Mouse (Mus musculus) midbrain, embryonic 16.5 days (tissue): ENCODE results near the gene Vangl1. TPM values are rescaled to one million over a fixed set of nuclear protein-coding genes. Genes with fewer than 3 reads are reported as not detected.

Source experiments
- ATAC-seq: fragments of 200-750 bp; cut with Nextera tagmentation; 2 replicates; pipeline ENCODE4 v1.8.0; 2017; ENCODE audit warnings: moderate TSS enrichment
- H3K27ac ChIP-seq: fragments of 300-500 bp; sonication (generic); 2 replicates; pipeline ENCODE4 v1.5.1; 2014; ENCODE audit warnings: mild to moderate bottlenecking, low read length, mixed read lengths
- H3K27me3 ChIP-seq: fragments of 300-500 bp; sonication (generic); 2 replicates; pipeline ENCODE4 v1.6.1; 2014; ENCODE audit warnings: low read depth, low read length, mixed read lengths; ENCODE audit not compliant: control insufficient read depth, insufficient read depth
- H3K36me3 ChIP-seq: fragments of 300-500 bp; sonication (generic); 2 replicates; pipeline ENCODE4 v1.6.1; 2014; ENCODE audit warnings: mild to moderate bottlenecking, low read length, moderate library complexity, mixed read lengths; ENCODE audit not compliant: control insufficient read depth, insufficient read depth
- H3K4me1 ChIP-seq: fragments of 300-500 bp; sonication (generic); 2 replicates; pipeline ENCODE4 v1.6.1; 2014; ENCODE audit warnings: mild to moderate bottlenecking, low read length, mixed read lengths; ENCODE audit not compliant: control insufficient read depth, insufficient read depth
- H3K4me2 ChIP-seq: fragments of 300-500 bp; sonication (generic); 2 replicates; pipeline ENCODE4 v1.6.1; 2014; ENCODE audit warnings: mild to moderate bottlenecking, low read length, mixed read lengths
- H3K4me3 ChIP-seq: fragments of 300-500 bp; sonication (generic); 2 replicates; pipeline ENCODE4 v1.5.1; 2014; ENCODE audit warnings: low read depth, mild to moderate bottlenecking, low read length, moderate library complexity, mixed read lengths
- H3K9ac ChIP-seq: fragments of 300-500 bp; sonication (generic); 2 replicates; pipeline ENCODE4 v1.6.1; 2014; ENCODE audit warnings: low read depth, low read length, mixed read lengths
- H3K9me3 ChIP-seq: fragments of 300-500 bp; sonication (generic); replicated peaks from 2 replicates; pipeline ENCODE4 v1.6.1; 2014; ENCODE audit warnings: mild to moderate bottlenecking, low read length, mixed read lengths; ENCODE audit not compliant: control insufficient read depth, poor library complexity, severe bottlenecking
- WGBS: fragments of 180-500 bp; shearing (Covaris S2); extraction: QIAGEN DNeasy Blood & Tissue Kit; methylation state at CpG from one replicate; pipeline ENCODE4 v1.1.7; 2014; 5-methylcytosine and 5-hydroxymethylcytosine counted together
- polyA plus RNA-seq: library from polyadenylated mRNA; unstranded; fragments of >200 nt; fragmentation: Nextera tagmentation; extraction: Ambion mirVana; gene quantifications from 2 replicates; pipeline ENCODE4 v1.2.1, GENCODE M21; 2015

Vangl1 gene
- 8.9 and 10.3 TPM in 2 replicates for polyA plus RNA-seq

DNA sequence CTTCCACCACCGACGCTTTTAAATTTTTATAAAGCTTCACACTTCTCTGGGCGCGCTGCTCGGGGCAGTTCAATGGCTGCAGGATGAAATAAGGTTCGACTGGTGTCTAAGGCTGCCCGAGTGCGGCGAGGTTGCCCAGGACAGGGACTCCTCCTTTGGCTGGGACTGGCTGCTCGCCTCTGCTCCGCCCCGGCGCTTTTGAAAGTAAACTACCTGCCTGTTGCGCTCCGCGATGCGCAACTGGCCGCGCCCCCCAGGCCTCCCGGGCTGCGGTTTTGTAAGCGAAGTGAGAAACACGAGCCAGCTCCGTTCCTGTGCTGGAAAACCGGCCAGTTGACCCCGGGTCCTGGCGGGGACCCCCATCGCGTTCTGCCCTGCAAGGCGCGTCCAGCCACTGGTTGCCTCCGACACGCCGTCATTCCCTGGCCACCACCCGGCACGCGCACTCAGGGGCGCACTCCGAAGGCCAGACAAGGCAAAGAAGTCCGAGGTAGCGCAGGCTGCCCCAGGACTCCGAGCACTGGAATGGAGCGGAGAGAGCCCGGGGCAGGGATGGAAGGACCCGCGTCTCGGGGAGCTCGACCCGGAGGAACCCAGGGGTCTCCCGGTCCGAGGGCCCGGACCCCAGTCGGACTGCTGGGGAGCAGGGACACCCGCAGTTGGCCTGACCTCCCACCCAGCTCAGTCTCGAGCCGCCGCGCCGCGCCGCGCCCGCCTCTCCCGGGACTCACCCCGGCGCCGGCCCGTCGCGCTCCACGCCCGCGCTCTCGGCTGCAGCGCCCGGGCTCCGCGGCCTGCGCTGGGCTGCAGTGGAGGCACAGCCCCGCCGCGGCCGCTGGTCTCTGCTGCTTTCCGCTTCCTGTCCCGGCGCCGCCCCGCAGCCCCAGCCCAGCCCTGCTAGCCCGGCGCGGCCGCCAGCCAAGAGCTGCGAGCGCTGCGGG lies at the start of gene Vangl1:
Gene Vangl1 (minus strand): TSS at position 913 of the 941 bp plus-strand sequence.
- ATAC-seq, result peak; percentile 87
- Histone ChIP-seq H3K4me3 (peak within 1 kb of the TSS; percentile 70), H3K4me2 (peak within 1 kb of the TSS; percentile 99), H3K27ac (peak within 1 kb of the TSS; percentile 67), H3K36me3 (no peaks in the 10 kb centered on the region), H3K4me1 (peaks cover 23% of the 10 kb centered on the region), H3K9ac (peak within 1 kb of the TSS; percentile 79), H3K27me3 (peaks cover 2% of the 10 kb centered on the region), H3K9me3 (no peaks in the 10 kb centered on the region)
- under 1% methylated on average over 80 of the region's 95 CpGs for WGBS

DNA sequence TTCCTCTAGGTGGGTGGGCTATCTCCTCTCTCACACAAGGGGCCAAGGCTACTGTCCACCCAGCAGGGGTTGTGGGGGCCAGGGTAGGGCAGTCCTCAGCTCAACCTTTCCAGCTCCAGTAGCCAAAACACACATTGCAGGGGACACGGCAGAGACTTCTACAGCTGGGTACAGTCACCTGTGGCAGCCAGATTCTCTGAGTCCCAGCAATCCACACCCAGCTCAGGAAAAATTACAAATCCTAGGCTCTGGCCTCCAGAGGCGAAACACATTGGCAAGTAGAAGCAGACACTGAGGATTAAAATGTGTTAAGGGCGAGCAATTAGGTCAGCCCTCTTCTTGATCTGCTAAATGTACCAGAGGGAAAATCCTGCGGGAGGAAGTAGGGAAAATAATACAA lies 49.1 kb upstream of the Vangl1 start:
- H3K9me3 ChIP-seq, result no peaks in the 10 kb centered on the region
- no peak overlapping the region for H3K27ac ChIP-seq
- 57% methylated on average over 4 of the region's 4 CpGs for WGBS

DNA sequence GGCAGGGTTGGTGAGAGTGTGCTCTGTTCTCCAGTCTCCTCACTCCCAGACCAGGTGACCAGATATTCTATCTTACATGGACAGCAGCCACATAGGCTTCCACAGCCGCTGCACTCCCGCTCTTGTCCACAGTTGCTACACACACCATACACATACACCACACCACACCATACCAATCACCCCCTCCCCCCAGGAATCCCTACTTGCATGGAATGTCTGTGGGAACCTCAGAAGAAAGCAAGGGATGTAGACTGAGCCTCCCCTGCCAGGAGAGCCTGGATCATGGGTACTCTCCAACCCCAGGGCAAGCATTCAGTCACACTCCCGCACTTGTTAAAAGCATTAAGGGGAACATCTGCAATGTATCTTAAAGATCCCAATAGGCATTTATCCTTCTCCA lies 48.4 kb upstream of the Vangl1 start:
- Histone ChIP-seq H3K36me3 (no peaks in the 10 kb centered on the region), H3K27me3 (no peaks in the 10 kb centered on the region), H3K9ac (no peak overlapping the region), H3K4me2 (no peak overlapping the region), H3K9me3 (no peaks in the 10 kb centered on the region), H3K4me1 (no peaks in the 10 kb centered on the region), H3K27ac (no peak overlapping the region), H3K4me3 (no peak overlapping the region)
- 95% methylated on average over 3 of the region's 3 CpGs for WGBS
- no peak for ATAC-seq

More for the DNA sequence above, 49.1 kb upstream of the Vangl1 start:
- Histone ChIP-seq H3K4me3 (no peak overlapping the region), H3K4me1 (no peaks in the 10 kb centered on the region), H3K36me3 (no peaks in the 10 kb centered on the region), H3K4me2 (no peak overlapping the region), H3K9ac (no peak overlapping the region), H3K27me3 (no peaks in the 10 kb centered on the region)
- no peak for ATAC-seq

DNA sequence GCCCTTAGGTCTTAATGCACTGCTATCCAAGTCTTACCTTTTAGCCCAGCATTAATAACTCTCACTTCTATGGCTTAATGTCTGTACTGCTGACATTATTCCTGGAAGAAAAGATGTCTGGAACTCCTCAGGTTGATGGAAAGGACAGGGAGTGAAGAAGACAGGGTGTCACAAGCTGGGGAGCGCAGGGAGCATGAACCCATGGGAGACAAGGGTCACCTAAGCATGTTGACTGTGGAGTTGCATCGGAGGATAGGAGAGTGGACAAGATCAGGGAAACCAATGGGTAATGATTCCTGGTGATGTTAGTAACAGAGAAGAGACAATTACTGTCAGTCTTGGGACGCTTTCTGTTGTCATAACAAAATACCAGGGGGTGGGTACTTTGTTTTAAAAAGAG lies 46.4 kb upstream of the Vangl1 start:
- WGBS, result 94% methylated on average over 3 of the region's 3 CpGs
- no peak for ATAC-seq
- H3K4me2 ChIP-seq, result no peak overlapping the region

DNA sequence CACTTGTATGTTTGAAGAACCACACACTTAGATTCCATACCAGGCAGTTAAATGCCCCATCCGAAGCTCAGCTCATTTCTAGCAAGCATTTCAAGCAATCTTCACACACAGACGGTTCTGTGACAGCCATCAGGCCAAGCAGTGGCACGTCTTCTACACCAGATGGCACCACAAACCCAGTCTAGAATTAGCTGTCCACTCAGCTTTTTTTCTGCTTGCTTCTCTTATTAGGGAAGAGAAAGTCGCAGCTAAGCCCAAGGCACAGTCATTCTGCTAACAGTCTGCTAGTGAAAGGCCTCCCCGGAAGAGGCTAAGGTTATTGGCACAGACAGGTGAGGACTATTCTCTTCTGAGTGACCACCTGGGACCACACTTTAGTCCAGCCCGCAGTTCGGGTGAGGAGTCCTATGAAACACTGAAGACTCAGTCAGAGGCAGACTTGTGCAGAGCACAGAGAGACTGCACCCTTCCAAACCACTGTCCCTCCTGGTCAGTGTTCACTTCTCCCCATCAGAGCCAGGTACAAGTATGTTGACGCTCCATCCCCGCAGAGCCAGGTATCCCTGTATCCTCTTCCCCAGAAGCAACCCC lies 45.0 kb upstream of the Vangl1 start:
- no peak overlapping the region for H3K9ac ChIP-seq
- 59% methylated on average over 9 of the region's 9 CpGs for WGBS
- H3K27ac ChIP-seq, result no peak overlapping the region
- H3K4me1 ChIP-seq, result no peaks in the 10 kb centered on the region
- no peaks in the 10 kb centered on the region for H3K9me3 ChIP-seq
- H3K4me2 ChIP-seq, result no peak overlapping the region
- H3K27me3 ChIP-seq, result no peaks in the 10 kb centered on the region
- no peak overlapping the region for H3K4me3 ChIP-seq
- ATAC-seq, result peak; percentile 70
- H3K36me3 ChIP-seq, result no peaks in the 10 kb centered on the region

More for the DNA sequence above, 46.4 kb upstream of the Vangl1 start:
- no peaks in the 10 kb centered on the region for H3K27me3 ChIP-seq
- no peak overlapping the region for H3K9ac ChIP-seq
- no peaks in the 10 kb centered on the region for H3K9me3 ChIP-seq
- H3K27ac ChIP-seq, result no peak overlapping the region
- H3K36me3 ChIP-seq, result no peaks in the 10 kb centered on the region
- H3K4me1 ChIP-seq, result no peaks in the 10 kb centered on the region
- no peak overlapping the region for H3K4me3 ChIP-seq

DNA sequence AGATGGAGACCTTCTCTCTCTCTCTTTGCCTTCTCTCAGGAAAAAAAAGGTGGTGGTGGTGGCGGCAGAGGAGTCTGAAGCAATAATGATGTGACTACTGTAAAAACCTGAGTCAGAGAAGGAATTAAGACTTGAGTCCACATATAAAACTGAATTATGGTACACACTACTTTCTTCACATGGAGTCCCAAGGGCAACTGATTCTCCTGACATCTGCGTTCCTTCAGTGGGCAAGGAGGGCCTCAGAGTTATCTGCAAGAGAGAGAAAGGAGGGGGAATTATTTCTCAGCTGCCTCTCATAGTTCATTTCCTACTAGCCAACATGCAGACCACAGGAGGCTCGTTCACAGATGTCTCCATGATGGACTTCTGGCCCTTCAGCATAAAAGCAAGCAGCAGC lies 40.1 kb upstream of the Vangl1 start:
- no peak overlapping the region for H3K27ac ChIP-seq
- H3K4me2 ChIP-seq, result no peak overlapping the region
- no peaks in the 10 kb centered on the region for H3K4me1 ChIP-seq
- 89% methylated on average over 3 of the region's 3 CpGs for WGBS
- no peaks in the 10 kb centered on the region for H3K9me3 ChIP-seq
- no peaks in the 10 kb centered on the region; the same call in 1 of the 2 replicates for H3K27me3 ChIP-seq
- no peaks in the 10 kb centered on the region for H3K36me3 ChIP-seq
- no peak overlapping the region for H3K4me3 ChIP-seq
- H3K9ac ChIP-seq, result no peak overlapping the region
- no peak for ATAC-seq

DNA sequence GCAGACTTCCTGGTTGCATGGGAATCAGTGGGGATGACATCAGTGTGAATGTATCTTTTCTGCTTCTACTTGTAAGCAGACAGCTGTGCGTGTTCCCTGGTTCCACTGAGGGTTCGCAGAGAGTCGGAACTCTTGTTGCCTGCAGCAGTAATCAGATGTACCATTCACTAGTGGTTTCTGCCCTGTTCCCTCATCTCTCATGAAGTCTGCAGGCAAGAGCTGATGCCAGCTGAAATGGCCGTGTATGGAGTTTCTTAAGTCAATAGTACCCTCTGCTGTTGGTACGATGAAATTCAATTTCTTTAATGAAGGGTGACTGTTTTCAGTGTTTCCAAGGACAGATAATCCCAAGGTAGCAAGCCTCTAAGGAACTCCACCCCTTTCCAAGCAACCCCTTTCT lies 38.4 kb upstream of the Vangl1 start:
- ATAC-seq, result peak; percentile 88
- Histone ChIP-seq H3K9ac (no peak overlapping the region; the same call in 1 of the 2 replicates), H3K4me2 (no peak overlapping the region), H3K36me3 (no peaks in the 10 kb centered on the region), H3K27ac (no peak overlapping the region), H3K4me1 (no peaks in the 10 kb centered on the region), H3K27me3 (no peaks in the 10 kb centered on the region; the same call in 1 of the 2 replicates), H3K4me3 (no peak overlapping the region), H3K9me3 (no peaks in the 10 kb centered on the region)
- WGBS, result 46% methylated on average over 5 of the region's 5 CpGs

DNA sequence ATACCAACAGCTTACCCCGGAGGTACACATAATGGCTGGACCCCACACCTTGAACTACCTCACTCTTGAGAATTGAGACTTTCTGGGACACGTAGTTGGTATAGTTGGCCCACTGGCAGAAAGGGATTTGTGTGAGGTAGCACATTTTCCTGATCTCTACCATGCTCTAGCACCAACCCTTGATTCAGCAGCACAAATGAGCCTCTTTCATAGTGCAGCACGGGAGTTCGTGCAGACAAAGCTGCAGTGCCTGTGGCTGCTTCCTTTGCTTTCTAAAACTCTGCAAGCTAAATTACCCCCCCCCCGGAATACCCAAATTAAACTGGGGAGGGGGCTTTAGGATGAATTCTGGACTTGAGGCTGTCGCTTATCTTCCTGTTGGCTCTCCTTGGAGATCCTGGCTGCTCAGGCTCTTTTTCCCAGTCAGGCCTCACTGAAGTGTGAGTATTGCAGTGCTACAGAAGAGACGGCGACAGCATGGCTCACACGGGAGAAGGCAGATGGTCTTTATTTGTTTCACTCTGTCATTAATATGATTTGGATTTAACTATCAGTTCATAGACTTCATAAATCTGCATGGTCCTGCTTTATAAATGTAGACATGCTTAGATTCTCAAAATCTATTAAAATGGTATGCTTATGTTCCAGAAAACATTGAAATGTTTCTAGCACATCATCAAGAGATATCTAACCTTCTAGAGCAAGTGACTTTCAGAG lies 27.1 kb upstream of the Vangl1 start:
- Histone ChIP-seq H3K9ac (no peak overlapping the region), H3K4me1 (no peaks in the 10 kb centered on the region), H3K4me3 (no peak overlapping the region), H3K4me2 (no peak overlapping the region), H3K9me3 (no peaks in the 10 kb centered on the region), H3K36me3 (no peaks in the 10 kb centered on the region), H3K27ac (no peak overlapping the region), H3K27me3 (no peaks in the 10 kb centered on the region)
- 85% methylated on average over 9 of the region's 9 CpGs for WGBS
- ATAC-seq, result no peak
